Mouse (Mus musculus): ENCODE data around the gene Kdf1. TPM values are rescaled to one million over a fixed set of nuclear protein-coding genes. Genes with fewer than 3 reads are reported as not detected.

Kdf1 gene
- total and polyA plus RNA-seq, 3 experiments, result 0.04 to 0.12 TPM; not detected in 1

- H3K9ac ChIP-seq (ENCODE audit: control insufficient read depth, low read depth, low read length, poor library complexity, severe bottlenecking), result no peak overlapping the region
- no peak for DNase-seq (ENCODE audit: low read depth, low spot score)
- no peaks in the 10 kb centered on the region for H3K79me2 ChIP-seq (ENCODE audit: control insufficient read depth, insufficient read depth, low read length, poor library complexity)
- H3K4me1 ChIP-seq (ENCODE audit: control insufficient read depth in 1 of 2, insufficient read depth in 2 of 2, low read length in 2 of 2), result peaks cover 0 to 8% of the 10 kb centered on the region in 2 experiments; a peak in 3 of 4 replicates
- peaks cover 8% of the 10 kb centered on the region in 2 experiments for H3K27me3 ChIP-seq (ENCODE audit: control insufficient read depth in 1 of 2, insufficient read depth in 2 of 2, low read length in 2 of 2)
- H3K36me3 ChIP-seq (ENCODE audit: control insufficient read depth in 1 of 2, insufficient read depth in 2 of 2, low read length in 2 of 2), result peaks cover 0 to 2% of the 10 kb centered on the region in 2 experiments; a peak in 1 of 4 replicates
- TF ChIP-seq POLR2AphosphoS2 (IDR thresholded peaks at IDR 0.05; ENCODE audit: low read length) (no peak), ZKSCAN1 (IDR thresholded peaks at IDR 0.05; ENCODE audit: low read depth, low read length) (no peak), EP300 (IDR thresholded peaks at IDR 0.05; ENCODE audit: low read depth in 1 of 2, low read length in 2 of 2) (no peak), RAD21 (IDR thresholded peaks at IDR 0.05; ENCODE audit: low read depth, low read length) (no peak), SIN3A (IDR thresholded peaks at IDR 0.05; ENCODE audit: low read length) (no peak), ZNF384 (IDR thresholded peaks at IDR 0.05; ENCODE audit: low read depth, low read length) (no peak), KAT2A (conservative IDR thresholded peaks at IDR 0.05; ENCODE audit: low read depth, low read length) (no peak), GABPA (IDR thresholded peaks at IDR 0.05; ENCODE audit: low read depth, low read length) (no peak), CHD2 (IDR thresholded peaks at IDR 0.05; ENCODE audit: low read length) (no peak), CTCF (IDR thresholded peaks at IDR 0.05 in 2 of 3, conservative IDR thresholded peaks at IDR 0.05 in 1 of 3; ENCODE audit: control insufficient read depth in 1 of 3, insufficient read depth in 1 of 3, low read depth in 2 of 3, low read length in 3 of 3, poor library complexity in 1 of 3, severe bottlenecking in 1 of 3) (no peak), TBP (IDR thresholded peaks at IDR 0.05; ENCODE audit: low read depth, low read length) (no peak), RCOR1 (IDR thresholded peaks at IDR 0.05; ENCODE audit: low read depth, low read length) (no peak), UBTF (IDR thresholded peaks at IDR 0.05; ENCODE audit: borderline replicate concordance, insufficient read depth, low read depth, low read length) (no peak), ZMIZ1 (IDR thresholded peaks at IDR 0.05; ENCODE audit: low read depth, low read length) (no peak), ELF1 (IDR thresholded peaks at IDR 0.05; ENCODE audit: low read depth, low read length) (no peak), MAZ (IDR thresholded peaks at IDR 0.05; ENCODE audit: low read depth, low read length) (no peak)
- no peak overlapping the region for H3K4me3 ChIP-seq (ENCODE audit: control insufficient read depth in 1 of 2, insufficient read depth in 1 of 2, low read depth in 2 of 2, low read length in 2 of 2)
- no peaks in the 10 kb centered on the region for H3K9me3 ChIP-seq (replicated peaks; ENCODE audit: insufficient read depth, low read length)
- H3K27ac ChIP-seq (ENCODE audit: control insufficient read depth, low read depth, low read length), result no peak overlapping the region
Measured at GRCm38 (mm10) chr4:133557041-133557717, 38.4 kb downstream of the Kdf1 start.

GRCm38 (mm10) chr4:133559846-133560245, 41.1 kb downstream of the Kdf1 start:
- Histone ChIP-seq H3K4me3 (ENCODE audit: control insufficient read depth in 1 of 2, insufficient read depth in 1 of 2, low read depth in 2 of 2, low read length in 2 of 2) (no peak overlapping the region), H3K9me3 (replicated peaks; ENCODE audit: insufficient read depth, low read length) (no peaks in the 10 kb centered on the region), H3K79me2 (ENCODE audit: control insufficient read depth, insufficient read depth, low read length, poor library complexity) (no peaks in the 10 kb centered on the region; the same call in 1 of the 2 replicates), H3K36me3 (ENCODE audit: control insufficient read depth in 1 of 2, insufficient read depth in 2 of 2, low read length in 2 of 2) (peaks cover 0 to 5% of the 10 kb centered on the region in 2 experiments; a peak in 2 of 4 replicates), H3K27me3 (ENCODE audit: control insufficient read depth in 1 of 2, insufficient read depth in 2 of 2, low read length in 2 of 2) (peaks cover 8% of the 10 kb centered on the region in 2 experiments), H3K9ac (ENCODE audit: control insufficient read depth, low read depth, low read length, poor library complexity, severe bottlenecking) (no peak overlapping the region), H3K4me1 (ENCODE audit: control insufficient read depth in 1 of 2, insufficient read depth in 2 of 2, low read length in 2 of 2) (peaks cover 0 to 4% of the 10 kb centered on the region in 2 experiments; a peak in 3 of 4 replicates), H3K27ac (ENCODE audit: control insufficient read depth, low read depth, low read length) (no peak overlapping the region)
- TF ChIP-seq MYB (IDR thresholded peaks at IDR 0.05; ENCODE audit: low read depth, low read length) (no peak), CHD1 (IDR thresholded peaks at IDR 0.05; ENCODE audit: low read depth, low read length) (no peak), TAL1 (IDR thresholded peaks at IDR 0.05; ENCODE audit: low read length) (no peak), E2F4 (IDR thresholded peaks at IDR 0.05; ENCODE audit: borderline replicate concordance, low read depth, low read length) (no peak), NELFE (IDR thresholded peaks at IDR 0.05; ENCODE audit: low read depth, low read length) (no peak), POLR2A (IDR thresholded peaks at IDR 0.05; ENCODE audit: control insufficient read depth in 1 of 2, insufficient read depth in 1 of 2, low read depth in 1 of 2, low read length in 2 of 2, poor library complexity in 1 of 2) (no peak), TBP (IDR thresholded peaks at IDR 0.05; ENCODE audit: low read depth, low read length) (no peak), SMC3 (IDR thresholded peaks at IDR 0.05; ENCODE audit: low read depth, low read length) (no peak), ETS1 (IDR thresholded peaks at IDR 0.05; ENCODE audit: low read depth, low read length) (no peak), ZKSCAN1 (IDR thresholded peaks at IDR 0.05; ENCODE audit: low read depth, low read length) (no peak), ZC3H11A (IDR thresholded peaks at IDR 0.05; ENCODE audit: low read depth, low read length) (no peak), MAZ (IDR thresholded peaks at IDR 0.05; ENCODE audit: low read depth, low read length) (no peak), ZMIZ1 (IDR thresholded peaks at IDR 0.05; ENCODE audit: low read depth, low read length) (no peak), KAT2A (conservative IDR thresholded peaks at IDR 0.05; ENCODE audit: low read depth, low read length) (no peak), JUND (IDR thresholded peaks at IDR 0.05; ENCODE audit: low read depth, low read length) (no peak)
- no peak for DNase-seq (ENCODE audit: low read depth, low spot score)

Measured in MEL (cell line).